Mouse (Mus musculus) limb, embryonic 12.5 days (tissue): ENCODE measurements at regions not wholly inside any gene's neighbourhood (a gene's known extent, or its start where the extent isn't known, plus 50 kb on each side); places are given as distances from the start of the nearest gene placed in this dataset.

Source experiments
- ATAC-seq: fragments of 200-750 bp; cut with Nextera tagmentation; 2 replicates; pipeline ENCODE4 v1.8.0; 2017; ENCODE audit warnings: low read depth, moderate TSS enrichment; ENCODE audit not compliant: insufficient number of reproducible peaks, insufficient read depth, low FRiP score, low TSS enrichment
- H3K27ac ChIP-seq: fragments of 300-500 bp; sonication (generic); 2 replicates; pipeline ENCODE4 v1.5.1; 2016; ENCODE audit warnings: mild to moderate bottlenecking, moderate library complexity
- H3K27me3 ChIP-seq: fragments of 300-500 bp; sonication (generic); 2 replicates; pipeline ENCODE4 v1.6.1; 2016; ENCODE audit warnings: mild to moderate bottlenecking, moderate library complexity
- H3K36me3 ChIP-seq: fragments of 300-500 bp; sonication (generic); 2 replicates; pipeline ENCODE4 v1.6.1; 2016; ENCODE audit warnings: mild to moderate bottlenecking, moderate library complexity
- H3K4me1 ChIP-seq: fragments of 300-500 bp; sonication (generic); replicated peaks from 2 replicates; pipeline ENCODE4 v1.6.1; 2016
- H3K4me2 ChIP-seq: fragments of 300-500 bp; sonication (generic); 2 replicates; pipeline ENCODE4 v1.6.1; 2016; ENCODE audit warnings: mild to moderate bottlenecking, moderate library complexity
- H3K4me3 ChIP-seq: fragments of 300-500 bp; sonication (generic); replicated peaks from 2 replicates; pipeline ENCODE4 v1.5.1; 2016; ENCODE audit warnings: mild to moderate bottlenecking
- H3K9ac ChIP-seq: fragments of 300-500 bp; sonication (generic); replicated peaks from 2 replicates; pipeline ENCODE4 v1.6.1; 2016; ENCODE audit warnings: mild to moderate bottlenecking, moderate library complexity
- H3K9me3 ChIP-seq: fragments of 300-500 bp; sonication (generic); 2 replicates; pipeline ENCODE4 v1.6.1; 2016; ENCODE audit warnings: mild to moderate bottlenecking, moderate library complexity
- WGBS: fragments of 180-500 bp; shearing (Covaris S2); methylation state at CpG from one replicate; pipeline ENCODE4 v1.1.7; 2016; 5-methylcytosine and 5-hydroxymethylcytosine counted together

- Histone ChIP-seq H3K4me3 (no peak overlapping the region), H3K9me3 (no peaks in the 10 kb centered on the region), H3K27me3 (no peaks in the 10 kb centered on the region), H3K4me2 (no peak overlapping the region), H3K9ac (no peak overlapping the region), H3K4me1 (no peaks in the 10 kb centered on the region), H3K27ac (no peak overlapping the region), H3K36me3 (no peaks in the 10 kb centered on the region)
- ATAC-seq = no peak
- 78% methylated on average over 2 of the region's 2 CpGs for WGBS
These were observed 63.0 kb downstream of the Kbtbd8 start for GRCm38 (mm10) chr6:95179993-95180392.

GRCm38 (mm10) chr6:95182238-95182637 lies 65.2 kb downstream of the Kbtbd8 start:
- Histone ChIP-seq H3K4me3 (no peak overlapping the region), H3K4me1 (peaks cover 9% of the 10 kb centered on the region), H3K9me3 (no peaks in the 10 kb centered on the region), H3K27ac (no peak overlapping the region), H3K27me3 (0 out of 2 replicates have a peak, but pooled peaks cover 3% of the 10 kb centered on the region), H3K4me2 (no peak overlapping the region), H3K9ac (no peak overlapping the region), H3K36me3 (no peaks in the 10 kb centered on the region)
- WGBS = 15% methylated on average over 1 of the region's 1 CpGs
- ATAC-seq = no peak

- Histone ChIP-seq H3K4me3 (no peak overlapping the region), H3K4me1 (peaks cover 13% of the 10 kb centered on the region), H3K27ac (0 out of 2 replicates have a peak overlapping the region, but pooled peaks have one; percentile 29), H3K27me3 (0 out of 2 replicates have a peak, but pooled peaks cover 3% of the 10 kb centered on the region), H3K9ac (no peak overlapping the region), H3K9me3 (no peaks in the 10 kb centered on the region), H3K4me2 (no peak overlapping the region), H3K36me3 (no peaks in the 10 kb centered on the region)
- 40% methylated on average over 7 of the region's 7 CpGs for WGBS
- ATAC-seq = no peak; the same call in 1 of the 2 replicates
These were observed 68.3 kb downstream of the Kbtbd8 start for GRCm38 (mm10) chr6:95185074-95185931.

GRCm38 (mm10) chr6:95196631-95197030 lies 79.6 kb downstream of the Kbtbd8 start:
- ATAC-seq = no peak
- Histone ChIP-seq H3K4me2 (no peak overlapping the region), H3K27me3 (no peaks in the 10 kb centered on the region), H3K4me3 (no peak overlapping the region), H3K36me3 (no peaks in the 10 kb centered on the region), H3K9ac (no peak overlapping the region), H3K9me3 (no peaks in the 10 kb centered on the region), H3K27ac (no peak overlapping the region), H3K4me1 (peaks cover 9% of the 10 kb centered on the region)
- WGBS = 85% methylated on average over 2 of the region's 2 CpGs

GRCm38 (mm10) chr6:95198611-95199010 lies 81.6 kb downstream of the Kbtbd8 start:
- H3K9me3 ChIP-seq = no peaks in the 10 kb centered on the region
- 91% methylated on average over 6 of the region's 6 CpGs for WGBS

GRCm38 (mm10) chr6:95202291-95202790 lies 85.3 kb downstream of the Kbtbd8 start:
- WGBS = 28% methylated on average over 6 of the region's 6 CpGs
- Histone ChIP-seq H3K27ac (peak overlapping the region; percentile 86), H3K9ac (no peak overlapping the region), H3K4me1 (peaks cover 18% of the 10 kb centered on the region), H3K27me3 (no peaks in the 10 kb centered on the region), H3K9me3 (no peaks in the 10 kb centered on the region), H3K36me3 (no peaks in the 10 kb centered on the region), H3K4me3 (no peak overlapping the region), H3K4me2 (peak overlapping the region; percentile 27; the same call in 1 of the 2 replicates)
- ATAC-seq = peak; percentile 86

More at GRCm38 (mm10) chr6:95198611-95199010, 81.6 kb downstream of the Kbtbd8 start:
- no peaks in the 10 kb centered on the region for H3K36me3 ChIP-seq
- ATAC-seq = no peak
- H3K27ac ChIP-seq = no peak overlapping the region
- no peak overlapping the region for H3K9ac ChIP-seq
- no peaks in the 10 kb centered on the region for H3K27me3 ChIP-seq
- H3K4me2 ChIP-seq = no peak overlapping the region
- no peak overlapping the region for H3K4me3 ChIP-seq
- H3K4me1 ChIP-seq = peaks cover 18% of the 10 kb centered on the region

GRCm38 (mm10) chr6:95202978-95203377 lies 85.9 kb downstream of the Kbtbd8 start:
- no peak overlapping the region; the same call in 1 of the 2 replicates for H3K4me2 ChIP-seq
- H3K36me3 ChIP-seq = no peaks in the 10 kb centered on the region
- no peaks in the 10 kb centered on the region for H3K9me3 ChIP-seq
- H3K4me1 ChIP-seq = peaks cover 18% of the 10 kb centered on the region
- ATAC-seq = no peak
- H3K9ac ChIP-seq = no peak overlapping the region
- no peak overlapping the region for H3K4me3 ChIP-seq
- WGBS = 61% methylated on average over 9 of the region's 9 CpGs
- H3K27ac ChIP-seq = peak overlapping the region; percentile 86
- H3K27me3 ChIP-seq = no peaks in the 10 kb centered on the region

- Histone ChIP-seq H3K4me1 (peaks cover 22% of the 10 kb centered on the region), H3K36me3 (no peaks in the 10 kb centered on the region), H3K27me3 (no peaks in the 10 kb centered on the region), H3K4me3 (no peak overlapping the region), H3K27ac (no peak overlapping the region), H3K9ac (no peak overlapping the region), H3K4me2 (no peak overlapping the region), H3K9me3 (no peaks in the 10 kb centered on the region)
- ATAC-seq = no peak
- 64% methylated on average over 3 of the region's 3 CpGs for WGBS
These were observed 87.2 kb downstream of the Kbtbd8 start for GRCm38 (mm10) chr6:95204231-95204630.

- no peaks in the 10 kb centered on the region for H3K27me3 ChIP-seq
- H3K4me3 ChIP-seq = no peak overlapping the region
- ATAC-seq = no peak
- no peak overlapping the region for H3K4me2 ChIP-seq
- 30% methylated on average over 2 of the region's 2 CpGs for WGBS
- no peaks in the 10 kb centered on the region for H3K9me3 ChIP-seq
- H3K36me3 ChIP-seq = no peaks in the 10 kb centered on the region
- H3K9ac ChIP-seq = no peak overlapping the region
- peaks cover 20% of the 10 kb centered on the region for H3K4me1 ChIP-seq
- no peak overlapping the region for H3K27ac ChIP-seq
These were observed 90.0 kb downstream of the Kbtbd8 start for GRCm38 (mm10) chr6:95207063-95207462.

GRCm38 (mm10) chr6:95217431-95217830 lies 100.4 kb downstream of the Kbtbd8 start:
- Histone ChIP-seq H3K4me2 (no peak overlapping the region), H3K9ac (no peak overlapping the region), H3K36me3 (no peaks in the 10 kb centered on the region), H3K4me3 (no peak overlapping the region), H3K27ac (no peak overlapping the region), H3K9me3 (no peaks in the 10 kb centered on the region), H3K27me3 (peaks cover 6% of the 10 kb centered on the region), H3K4me1 (no peaks in the 10 kb centered on the region)
- WGBS = 53% methylated on average over 6 of the region's 6 CpGs
- ATAC-seq = no peak

- Histone ChIP-seq H3K27me3 (peaks cover 6% of the 10 kb centered on the region), H3K4me2 (no peak overlapping the region), H3K36me3 (no peaks in the 10 kb centered on the region), H3K9me3 (no peaks in the 10 kb centered on the region), H3K27ac (no peak overlapping the region), H3K4me1 (no peaks in the 10 kb centered on the region), H3K4me3 (no peak overlapping the region), H3K9ac (no peak overlapping the region)
- WGBS = 70% methylated on average over 3 of the region's 3 CpGs
- ATAC-seq = no peak
These were observed 101.8 kb downstream of the Kbtbd8 start for GRCm38 (mm10) chr6:95218830-95219229.
